Mouse (Mus musculus): Measurements from ENCODE around the gene Tgoln1.

Tgoln1 gene

GRCm38 (mm10) chr6:72627276-72627675 lies 10.5 kb upstream of the Tgoln1 start:
- peak; percentile 89 to 92 for DNase-seq

GRCm38 (mm10) chr6:72626391-72626790 lies 9.6 kb upstream of the Tgoln1 start:
- DNase-seq = peak; percentile 52 to 58

- peak; percentile 64 to 78 for DNase-seq
Observed at GRCm38 (mm10) chr6:72623661-72624402, 7.0 kb upstream of the Tgoln1 start.

GRCm38 (mm10) chr6:72622917-72623316 lies 6.1 kb upstream of the Tgoln1 start:
- DNase-seq = no peak

GRCm38 (mm10) chr6:72620920-72621319 lies 4.1 kb upstream of the Tgoln1 start:
- DNase-seq = no peak

GRCm38 (mm10) chr6:72619734-72620532 lies 3.1 kb upstream of the Tgoln1 start:
- no peak for DNase-seq

- DNase-seq = peak in 1 of 2 experiments; percentile 41
Observed at GRCm38 (mm10) chr6:72615561-72616375, 1.0 kb downstream of the Tgoln1 start.

GRCm38 (mm10) chr6:72615151-72615550 lies 1.6 kb downstream of the Tgoln1 start:
- DNase-seq = no peak

GRCm38 (mm10) chr6:72610261-72610660 lies 6.5 kb downstream of the Tgoln1 start:
- DNase-seq = no peak

- no peak for DNase-seq
Observed at GRCm38 (mm10) chr6:72608662-72609184, 8.1 kb downstream of the Tgoln1 start.

- DNase-seq = no peak
Observed at GRCm38 (mm10) chr6:72607676-72608075, 9.1 kb downstream of the Tgoln1 start.

GRCm38 (mm10) chr6:72607060-72607459 lies 9.7 kb downstream of the Tgoln1 start:
- no peak for DNase-seq

- no peak for DNase-seq
Observed at GRCm38 (mm10) chr6:72604066-72604465, 12.7 kb downstream of the Tgoln1 start.

- peak; percentile 90 to 93 for DNase-seq
Observed at GRCm38 (mm10) chr6:72601732-72602131, 15.1 kb downstream of the Tgoln1 start.

- no peak for DNase-seq
Observed at GRCm38 (mm10) chr6:72600771-72601170, 16.0 kb downstream of the Tgoln1 start.

GRCm38 (mm10) chr6:72600216-72600615 lies 16.6 kb downstream of the Tgoln1 start:
- DNase-seq = peak in 1 of 2 experiments; percentile 18

- DNase-seq = peak; percentile 64 to 66
Observed at GRCm38 (mm10) chr6:72598791-72599557, 17.8 kb downstream of the Tgoln1 start.

- DNase-seq = peak; percentile 89 to 91
Observed at GRCm38 (mm10) chr6:72597956-72598753, 18.6 kb downstream of the Tgoln1 start, which contains the start of the genes Elmod3 and Retsat. Gene Elmod3, minus strand, starts transcription at chr6:72598413. Gene Retsat, plus strand, starts transcription at chr6:72598475.

GRCm38 (mm10) chr6:72597083-72597874 lies 19.5 kb downstream of the Tgoln1 start:
- peak; percentile 21 to 29 for DNase-seq

GRCm38 (mm10) chr6:72593914-72594313 lies 22.9 kb downstream of the Tgoln1 start:
- peak in 1 of 2 experiments; percentile 16 for DNase-seq
